In the genomic region with DNA sequence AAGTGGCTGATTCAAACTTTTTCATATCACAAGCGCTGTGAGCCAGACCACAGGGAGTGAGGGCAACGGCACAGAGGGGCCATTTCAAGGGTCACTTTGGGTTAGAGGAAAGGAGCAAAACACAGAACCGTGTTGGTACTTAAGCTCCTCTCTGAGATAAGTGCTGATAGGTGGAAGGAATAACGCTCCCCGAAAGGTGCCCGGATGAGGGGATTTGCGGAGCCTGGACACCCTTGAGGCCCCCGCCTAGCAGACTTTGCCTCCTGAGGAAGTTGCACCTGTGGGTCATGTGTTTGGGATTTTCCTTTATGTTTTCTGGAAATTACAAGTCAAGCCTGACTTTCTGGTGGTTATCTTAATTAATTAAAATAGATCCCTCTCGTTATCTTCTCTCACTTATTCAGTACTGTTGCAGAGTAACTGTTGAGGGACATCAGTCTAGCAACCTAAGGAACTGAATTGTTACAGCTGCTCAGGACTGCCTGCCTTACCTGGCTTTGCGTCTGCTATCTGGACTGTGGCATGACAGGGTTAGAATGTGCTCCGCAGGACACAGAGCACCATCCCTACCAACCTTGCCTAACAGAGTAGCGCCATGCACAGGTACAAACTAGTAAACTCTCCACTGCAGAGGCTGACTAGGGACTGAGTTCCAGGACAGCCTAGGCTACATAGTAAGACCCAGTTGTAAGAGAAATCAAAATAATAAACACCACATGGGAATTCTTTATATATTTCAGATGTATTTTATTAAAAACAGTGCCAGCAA, we compare ENCODE assay signal across 28 mouse cellular contexts.
DNase-seq lines count a peak whose midpoint lies in the region; ATAC-seq and TF ChIP-seq lines count a peak whose summit lies in the region.
"Had no signal": no experiment of that assay in that cellular context is flagged by ENCODE, and none has a peak within 500 bp of the region (broad histone marks: within the 10 kb centered on the region; RNA-seq: fewer than 3 reads in every experiment).

No protein-coding gene starts in this region.

- no peaks in the 10 kb centered on the region for H3K9me3 ChIP-seq in hindbrain, embryonic 11.5 days (ENCODE audit: control insufficient read depth, low read length)
- no peaks in the 10 kb centered on the region for H3K9me3 ChIP-seq in hindbrain, embryonic 14.5 days (ENCODE audit: control insufficient read depth, low read length)
- H3K9me3 ChIP-seq in intestine, embryonic 15.5 days: no peaks in the 10 kb centered on the region
- H3K9me3 ChIP-seq in intestine, postnatal 0 days (ENCODE audit: control insufficient read depth): no peaks in the 10 kb centered on the region
- H3K9me3 ChIP-seq: embryonic facial prominence, embryonic 12.5 days; embryonic facial prominence, embryonic 15.5 days; heart, embryonic 10.5 days; heart, embryonic 13.5 days; hindbrain, embryonic 13.5 days had no signal

- H3K9ac ChIP-seq in hindbrain, embryonic 11.5 days (ENCODE audit: low read depth, low read length): no peak overlapping the region
- no peak overlapping the region for H3K9ac ChIP-seq in hindbrain, embryonic 14.5 days
- no peak overlapping the region for H3K9ac ChIP-seq in intestine, embryonic 15.5 days
- H3K9ac ChIP-seq in intestine, postnatal 0 days (ENCODE audit: low read depth, low read length): no peak overlapping the region
- H3K9ac ChIP-seq: embryonic facial prominence, embryonic 12.5 days; embryonic facial prominence, embryonic 15.5 days; forebrain, postnatal 0 days; heart, embryonic 13.5 days; hindbrain, embryonic 13.5 days had no signal

- DNase-seq in hindbrain, embryonic 11.5 days (ENCODE audit: low spot score): no peak
- no peak for DNase-seq in hindbrain, embryonic 14.5 days (ENCODE audit: low spot score)
- no peak for DNase-seq in layer of hippocampus, adult 9-11 months
- no peak for DNase-seq in lung, adult 2 months
- DNase-seq: adrenal gland, postnatal 10 days; adrenal gland, postnatal 36 days; B cell, adult 2 months; cerebellum, adult 18-20 months; cerebellum, adult 9-10 months; cerebellum, postnatal 14 days; forebrain, postnatal 0 days; gastrocnemius, adult 2 months; gastrocnemius, postnatal 14 days; heart, adult 2 months; heart, postnatal 14 days had no signal

- H3K27me3 ChIP-seq in hindbrain, embryonic 11.5 days (ENCODE audit: control insufficient read depth, insufficient read depth, low read length): no peaks in the 10 kb centered on the region
- no peaks in the 10 kb centered on the region for H3K27me3 ChIP-seq in hindbrain, embryonic 14.5 days (ENCODE audit: control insufficient read depth, insufficient read depth, low read length)
- H3K27me3 ChIP-seq in intestine, embryonic 15.5 days (replicated peaks): no peaks in the 10 kb centered on the region
- no peaks in the 10 kb centered on the region for H3K27me3 ChIP-seq in intestine, postnatal 0 days (replicated peaks; ENCODE audit: control insufficient read depth, insufficient read depth, low read length)
- H3K27me3 ChIP-seq: CH12.LX; embryonic facial prominence, embryonic 12.5 days; embryonic facial prominence, embryonic 15.5 days; heart, embryonic 13.5 days; hindbrain, embryonic 13.5 days; Patski had no signal

- ATAC-seq in hindbrain, embryonic 11.5 days (ENCODE audit: low FRiP score): peak; percentile 19; the same call in 1 of the 2 replicates
- no peak for ATAC-seq in hindbrain, embryonic 14.5 days (ENCODE audit: low FRiP score)
- ATAC-seq in intestine, embryonic 15.5 days: peak; percentile 63
- 0 out of 2 replicates have a peak, but pooled peaks have one; percentile 47 for ATAC-seq in intestine, postnatal 0 days
- ATAC-seq: forebrain, embryonic 14.5 days; forebrain, postnatal 0 days; hindbrain, postnatal 0 days; inflammation-experienced regulatory T-cells, adult 6 months; Patski had no signal

- H3K27ac ChIP-seq in hindbrain, embryonic 11.5 days (ENCODE audit: low read depth, low read length): no peak overlapping the region
- H3K27ac ChIP-seq in hindbrain, embryonic 14.5 days: no peak overlapping the region
- no peak overlapping the region for H3K27ac ChIP-seq in intestine, embryonic 15.5 days
- H3K27ac ChIP-seq in intestine, postnatal 0 days (ENCODE audit: low read depth, low read length): no peak overlapping the region
- H3K27ac ChIP-seq: embryonic facial prominence, embryonic 12.5 days; embryonic facial prominence, embryonic 15.5 days; gastrocnemius, adult 2 months; heart, adult 2 months; heart, embryonic 10.5 days; heart, embryonic 13.5 days; hindbrain, embryonic 13.5 days; hindbrain, postnatal 0 days had no signal

- TF ChIP-seq POLR2A in lung, adult 2 months (IDR thresholded peaks at IDR 0.05; ENCODE audit: borderline replicate concordance, extremely low read depth, low read depth, low read length): no peak

- H3K4me1 ChIP-seq in hindbrain, embryonic 11.5 days (replicated peaks; ENCODE audit: control insufficient read depth, insufficient read depth, low read length): no peaks in the 10 kb centered on the region
- H3K4me1 ChIP-seq in hindbrain, embryonic 14.5 days (replicated peaks; ENCODE audit: control insufficient read depth, insufficient read depth, low read length): no peaks in the 10 kb centered on the region
- no peaks in the 10 kb centered on the region for H3K4me1 ChIP-seq in intestine, embryonic 15.5 days (replicated peaks)
- H3K4me1 ChIP-seq in intestine, postnatal 0 days (replicated peaks; ENCODE audit: control insufficient read depth, insufficient read depth, low read length): 0 out of 2 replicates have a peak, but pooled peaks cover 3% of the 10 kb centered on the region
- H3K4me1 ChIP-seq in lung, adult 2 months (ENCODE audit: control insufficient read depth, insufficient read depth, low read length): no peaks in the 10 kb centered on the region
- H3K4me1 ChIP-seq: embryonic facial prominence, embryonic 15.5 days; heart, embryonic 10.5 days; heart, embryonic 13.5 days; hindbrain, embryonic 13.5 days had no signal

- H3K36me3 ChIP-seq in hindbrain, embryonic 11.5 days (ENCODE audit: control insufficient read depth, insufficient read depth, low read length): no peaks in the 10 kb centered on the region
- H3K36me3 ChIP-seq in hindbrain, embryonic 14.5 days (replicated peaks; ENCODE audit: control insufficient read depth, insufficient read depth): no peaks in the 10 kb centered on the region
- no peaks in the 10 kb centered on the region for H3K36me3 ChIP-seq in intestine, embryonic 15.5 days
- no peaks in the 10 kb centered on the region for H3K36me3 ChIP-seq in intestine, postnatal 0 days (ENCODE audit: control insufficient read depth, insufficient read depth)
- H3K36me3 ChIP-seq: embryonic facial prominence, embryonic 12.5 days; embryonic facial prominence, embryonic 15.5 days; G1E; heart, embryonic 10.5 days; heart, embryonic 13.5 days; hindbrain, embryonic 13.5 days had no signal

- no peak for TF ChIP-seq CTCF in intestine, postnatal 0 days (IDR thresholded peaks at IDR 0.05; ENCODE audit: low read depth)
- TF ChIP-seq CTCF in lung, adult 2 months (IDR thresholded peaks at IDR 0.05; ENCODE audit: insufficient read depth, low read length): no peak

- 90% methylated on average over 12 of the region's 12 CpGs for WGBS in hindbrain, embryonic 11.5 days
- 91% methylated on average over 12 of the region's 12 CpGs for WGBS in hindbrain, embryonic 14.5 days
- WGBS in intestine, embryonic 15.5 days: 77% methylated on average over 12 of the region's 12 CpGs
- WGBS in intestine, postnatal 0 days: 57% methylated on average over 12 of the region's 12 CpGs
- WGBS in lung, adult 2 months: 77% methylated on average over 12 of the region's 12 CpGs

- H3K4me2 ChIP-seq in hindbrain, embryonic 11.5 days (replicated peaks; ENCODE audit: low read depth, low read length): no peak overlapping the region
- H3K4me2 ChIP-seq in hindbrain, embryonic 14.5 days (replicated peaks): no peak overlapping the region
- no peak overlapping the region for H3K4me2 ChIP-seq in intestine, embryonic 15.5 days (replicated peaks)
- peak overlapping the region; percentile 30; the same call in 1 of the 2 replicates for H3K4me2 ChIP-seq in intestine, postnatal 0 days (replicated peaks; ENCODE audit: low read depth)
- H3K4me2 ChIP-seq: embryonic facial prominence, embryonic 12.5 days; embryonic facial prominence, embryonic 15.5 days; heart, embryonic 13.5 days; hindbrain, embryonic 13.5 days had no signal

- H3K4me3 ChIP-seq in hindbrain, embryonic 11.5 days (ENCODE audit: low read depth, low read length): no peak overlapping the region
- no peak overlapping the region for H3K4me3 ChIP-seq in hindbrain, embryonic 14.5 days (replicated peaks; ENCODE audit: low read length)
- H3K4me3 ChIP-seq in intestine, embryonic 15.5 days (replicated peaks): no peak overlapping the region
- no peak overlapping the region for H3K4me3 ChIP-seq in intestine, postnatal 0 days (ENCODE audit: low read depth, low read length)
- H3K4me3 ChIP-seq in lung, adult 2 months (replicated peaks; ENCODE audit: extremely low read depth, low read depth, low read length): no peak overlapping the region
- H3K4me3 ChIP-seq: embryonic facial prominence, embryonic 12.5 days; embryonic facial prominence, embryonic 15.5 days; gastrocnemius, adult 2 months; heart, adult 2 months; heart, embryonic 10.5 days; heart, embryonic 13.5 days; hindbrain, embryonic 13.5 days had no signal
